Mouse (Mus musculus) heart, adult 2 months (tissue): ENCODE results near the gene Trp63. TPM values are rescaled to one million over a fixed set of nuclear protein-coding genes. Genes with fewer than 3 reads are reported as not detected.
A peak's percentile ranks its signal among the peaks of the same experiment; 100 is the strongest.
"Not testable (repeated sequence)": the region's sequence is repeated elsewhere in the genome, so short reads cannot be mapped to it uniquely, and the experiment has no call there.

Experiments used
- DNase-seq, 2 experiments: peaks; one replicate each; pipeline ENCODE4 v3.0.0; 2021
- H3K27ac ChIP-seq: fragments of 200-600 bp; 2 replicates; pipeline ENCODE4 v1.8.1; 2022
- H3K27me3 ChIP-seq: fragments of 200-500 bp; 2 replicates; pipeline ENCODE4 v1.6.1; 2012; ENCODE audit warnings: mild to moderate bottlenecking, low read length, inconsistent platforms, mixed read lengths; ENCODE audit not compliant: control insufficient read depth, insufficient read depth
- H3K36me3 ChIP-seq: fragments of 200-500 bp; 2 replicates; pipeline ENCODE4 v1.6.1; 2012; ENCODE audit warnings: low read length, inconsistent platforms; ENCODE audit not compliant: control insufficient read depth, insufficient read depth
- H3K4me1 ChIP-seq: fragments of 200-500 bp; 2 replicates; pipeline ENCODE4 v1.6.1; 2011; ENCODE audit warnings: low read length; ENCODE audit not compliant: control insufficient read depth, insufficient read depth
- H3K4me3 ChIP-seq: fragments of 200-600 bp; 2 replicates; pipeline ENCODE4 v1.8.1; 2022
- H3K79me2 ChIP-seq: fragments of 200-500 bp; replicated peaks from 2 replicates; pipeline ENCODE4 v1.6.1; 2012; ENCODE audit warnings: mild to moderate bottlenecking, inconsistent platforms, low read length, moderate library complexity, mixed read lengths; ENCODE audit not compliant: control insufficient read depth, insufficient read depth
- H3K9ac ChIP-seq: fragments of 200-500 bp; 2 replicates; pipeline ENCODE4 v1.6.1; 2012; ENCODE audit warnings: low read depth, mild to moderate bottlenecking, control low read depth, inconsistent platforms, low read length, mixed read lengths
- CTCF ChIP-seq: fragments of 200-600 bp; IDR thresholded peaks from 2 replicates; pipeline ENCODE4 v1.8.1; 2022; ENCODE audit warnings: antibody characterized with exemption, mild to moderate bottlenecking, moderate library complexity
- EP300 ChIP-seq: fragments of 200-500 bp; IDR thresholded peaks from 2 replicates; pipeline ENCODE4 v1.6.1; 2011; ENCODE audit warnings: low read depth, low read length, control low read depth; ENCODE audit not compliant: insufficient read depth
- POLR2A ChIP-seq: fragments of 200-500 bp; IDR thresholded peaks from 2 replicates; pipeline ENCODE4 v1.6.1; 2011; ENCODE audit warnings: mild to moderate bottlenecking, low read depth, low read length, control low read depth; ENCODE audit not compliant: insufficient read depth
- WGBS: fragments of 180-500 bp; shearing (Covaris S2); methylation state at CpG from one replicate; pipeline ENCODE4 v1.1.7; 2018; 5-methylcytosine and 5-hydroxymethylcytosine counted together
- intact Hi-C: fragments of 180-260 bp; cut with DNase I; formaldehyde crosslinking; loops from one replicate; pipeline ENCODE4 v1.15.1; 2025
- long read RNA-seq: library from polyadenylated mRNA; stranded (forward); transcript quantifications from one replicate; pipeline ENCODE4 v2.0.0, GENCODE M21; 2021
- polyA plus RNA-seq: library from polyadenylated mRNA; depleted of rRNA; stranded (reverse); fragments of >200 nt; gene quantifications from 2 replicates; pipeline ENCODE4 v1.2.3, GENCODE M21; 2012; rRNA removed
- total RNA-seq, 2 experiments: library from RNA; stranded (reverse); gene quantifications; 2 replicates each; pipeline ENCODE4 v1.2.3; 2021

Gene Trp63
- under 1 TPM; 0.41 to 0.63 TPM for total RNA-seq
- 0.97 and 1.1 TPM in 2 replicates for polyA plus RNA-seq
- long read RNA-seq, partial matches to known transcripts = 0 of 1 reads
- long read RNA-seq, other reads (novel, unspliced or antisense) = 1 of 1 reads

DNA sequence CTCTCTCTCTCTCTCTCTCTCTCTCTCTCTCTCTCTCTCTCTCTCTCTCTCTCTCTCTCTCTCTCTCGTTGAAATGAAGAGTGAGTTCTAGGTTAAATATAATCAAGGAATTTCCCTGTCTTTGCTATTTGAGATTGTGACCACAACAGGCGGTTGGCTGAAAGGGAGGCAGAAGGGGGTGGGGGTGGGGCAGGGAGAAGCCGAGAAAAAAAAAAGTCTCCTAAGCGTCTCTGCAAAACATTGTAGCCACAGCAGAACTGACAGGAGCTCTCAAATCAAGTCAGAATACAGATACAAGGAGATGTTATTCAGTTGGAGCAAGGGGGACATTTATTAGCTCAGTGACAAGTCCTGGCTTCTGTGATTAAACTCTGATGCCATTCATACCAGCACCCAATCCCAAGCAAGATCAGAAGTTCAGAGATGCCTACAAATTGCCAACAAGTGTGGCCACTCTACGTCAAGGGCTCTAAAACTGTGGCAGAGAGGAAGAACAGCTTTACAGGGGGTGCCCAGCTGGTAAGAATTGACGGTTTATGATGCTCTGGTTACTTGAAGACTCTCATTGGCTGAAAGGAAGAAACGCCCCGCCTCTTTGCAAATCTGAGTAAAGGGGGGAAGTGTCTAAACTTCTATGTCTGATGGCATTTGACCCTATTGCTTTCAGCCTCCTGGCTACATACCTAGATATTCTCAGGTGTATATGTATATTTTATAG lies at the start of gene Trp63:
Trp63 (plus strand) TSS at position 233 of the 718 bp plus-strand sequence.
- DNase-seq = peak in 1 of 2 experiments; percentile 2
- Histone ChIP-seq H3K36me3 (no peaks in the 10 kb centered on the region; the same call in 1 of the 2 replicates), H3K79me2 (no peaks in the 10 kb centered on the region), H3K9ac (no peak within 1 kb of the TSS), H3K4me1 (no peaks in the 10 kb centered on the region), H3K4me3 (peak within 1 kb of the TSS; percentile 25), H3K27me3 (no peaks in the 10 kb centered on the region), H3K27ac (no peak within 1 kb of the TSS)
- no peak for TF ChIP-seq CTCF
- TF ChIP-seq POLR2A = no peak
- TF ChIP-seq EP300 = no peak
- intact Hi-C loops = loop anchor here (10.0 kb wide), 1 partner anchor 261 kb away; no protein-coding TSS in a partner anchor
- WGBS = 30% methylated on average over 8 of the region's 8 CpGs

DNA sequence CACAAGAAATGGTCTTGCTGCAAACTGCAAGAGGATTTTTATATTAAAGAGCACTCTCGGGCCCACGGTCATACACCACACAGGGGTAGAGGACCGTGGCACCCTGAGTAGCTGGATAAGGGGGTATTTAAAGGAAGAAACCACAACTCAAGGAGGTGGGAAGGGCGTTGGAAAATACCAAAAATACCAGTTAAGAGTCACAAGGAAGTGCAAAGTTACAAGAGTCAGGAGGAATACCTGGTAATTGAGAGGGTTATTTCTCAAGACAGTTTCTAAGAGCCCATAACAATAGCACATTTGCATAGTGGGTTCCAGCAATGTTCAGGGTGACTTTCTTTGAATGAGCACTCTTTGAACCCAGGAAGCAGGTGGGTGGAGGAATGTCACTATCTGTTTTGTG lies 38.8 kb upstream of the Trp63 start:
- H3K36me3 ChIP-seq, H3K9ac ChIP-seq, H3K27ac ChIP-seq, H3K4me1 ChIP-seq, DNase-seq, H3K4me3 ChIP-seq, intact Hi-C loops, H3K27me3 ChIP-seq, H3K79me2 ChIP-seq: not testable (repeated sequence)
- WGBS = 78% methylated on average over 4 of the region's 4 CpGs

DNA sequence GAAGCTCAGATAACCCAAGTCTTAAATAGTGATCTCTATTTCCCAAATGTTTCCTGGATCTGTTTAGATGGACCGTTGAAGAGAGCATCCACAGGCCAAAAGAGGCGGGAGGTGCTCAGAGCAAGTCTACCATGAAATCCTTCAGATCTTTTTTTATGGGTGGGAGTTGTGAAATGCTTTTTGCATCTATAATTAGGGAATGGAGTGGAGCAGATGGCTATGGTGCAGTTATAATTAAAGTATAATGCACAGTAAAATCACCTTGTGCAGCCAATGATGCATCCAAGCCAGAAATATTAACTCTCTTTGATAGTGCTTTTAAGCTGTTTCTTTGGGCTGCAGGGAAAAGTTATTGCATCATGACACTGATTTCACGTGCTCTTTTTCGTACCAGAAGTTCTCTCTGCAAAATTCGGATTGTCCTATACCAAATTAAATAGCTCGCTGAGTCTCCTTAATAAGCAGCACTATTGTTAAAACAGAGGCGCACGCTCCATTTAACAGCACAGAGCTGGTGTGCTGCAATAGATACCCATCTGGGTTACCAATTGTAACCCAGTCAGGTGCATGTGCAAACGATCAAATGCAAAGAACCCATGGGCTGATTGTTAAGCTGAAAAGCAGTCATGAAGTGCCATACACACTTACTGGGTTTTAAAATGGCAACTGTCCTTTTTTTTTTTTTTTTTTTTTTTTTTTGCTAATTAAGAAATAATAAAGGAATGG lies 22.9 kb upstream of the Trp63 start:
- no peaks in the 10 kb centered on the region for H3K27me3 ChIP-seq
- intact Hi-C loops = no loop called here
- 89% methylated on average over 9 of the region's 9 CpGs for WGBS

DNA sequence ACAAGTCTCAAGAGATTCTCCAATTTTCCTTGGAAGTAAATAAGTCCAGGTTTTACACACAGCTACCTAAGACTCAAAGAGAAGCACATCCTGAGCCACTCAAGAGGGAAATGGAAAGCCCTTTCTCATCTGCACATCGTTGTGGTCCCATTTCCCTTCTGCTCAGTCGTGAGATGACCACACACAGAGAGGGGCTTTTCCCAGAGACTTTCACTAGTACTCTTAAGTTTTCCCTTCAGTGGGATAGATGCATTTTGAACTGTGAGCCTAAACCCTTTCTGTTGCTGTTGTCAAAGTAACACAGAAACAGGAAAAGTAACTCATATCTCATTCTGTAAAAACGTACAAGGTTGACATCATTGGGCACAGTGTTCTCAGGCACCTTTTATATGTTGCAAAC lies 20.4 kb upstream of the Trp63 start:
- TF ChIP-seq CTCF (no peak), POLR2A (no peak)
- 54% methylated on average over 3 of the region's 3 CpGs for WGBS
- H3K79me2 ChIP-seq = no peaks in the 10 kb centered on the region

More for the DNA sequence above, 22.9 kb upstream of the Trp63 start:
- no peaks in the 10 kb centered on the region for H3K79me2 ChIP-seq
- TF ChIP-seq EP300 = no peak
- no peak for TF ChIP-seq CTCF
- no peak for TF ChIP-seq POLR2A
- no peak overlapping the region for H3K4me3 ChIP-seq
- no peaks in the 10 kb centered on the region for H3K36me3 ChIP-seq
- no peak overlapping the region for H3K9ac ChIP-seq
- H3K27ac ChIP-seq = no peak overlapping the region
- DNase-seq = no peak
- H3K4me1 ChIP-seq = no peaks in the 10 kb centered on the region

DNA sequence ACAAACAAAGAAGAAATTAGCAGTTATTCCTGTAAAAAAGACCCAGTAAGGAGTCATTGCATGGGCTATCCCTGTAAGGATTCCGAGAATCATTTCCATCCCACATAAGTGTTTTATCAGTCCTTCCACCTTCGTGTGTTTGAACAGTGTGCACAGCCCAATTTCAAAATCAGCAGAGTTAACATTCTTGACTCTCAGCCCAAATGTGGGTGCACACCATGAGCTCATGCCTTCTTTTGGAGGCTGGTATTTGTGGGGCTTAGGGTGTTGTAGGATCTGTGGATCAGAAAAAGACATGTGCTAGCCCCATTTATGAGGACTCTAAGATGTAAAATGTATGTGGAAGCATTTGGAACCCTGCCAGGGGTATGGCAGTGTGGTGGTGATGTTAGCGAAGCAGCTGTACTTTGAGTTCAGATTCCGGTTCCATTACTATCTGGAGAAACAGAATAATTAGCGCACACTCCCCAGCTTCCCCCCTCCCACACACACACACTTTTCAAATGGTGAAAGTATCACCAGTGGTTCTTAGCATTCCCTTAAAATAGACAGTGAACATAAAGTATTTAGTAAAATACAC lies 9.6 kb upstream of the Trp63 start:
- 36% methylated on average over 5 of the region's 5 CpGs for WGBS
- peak in 1 of 2 experiments; percentile 8 for DNase-seq

More for the DNA sequence above, 20.4 kb upstream of the Trp63 start:
- H3K9ac ChIP-seq = no peak overlapping the region
- H3K27ac ChIP-seq = no peak overlapping the region
- H3K27me3 ChIP-seq = no peaks in the 10 kb centered on the region
- no peak overlapping the region for H3K4me3 ChIP-seq
- no peaks in the 10 kb centered on the region for H3K4me1 ChIP-seq
- no peaks in the 10 kb centered on the region for H3K36me3 ChIP-seq
- DNase-seq = no peak
- intact Hi-C loops = no loop called here

DNA sequence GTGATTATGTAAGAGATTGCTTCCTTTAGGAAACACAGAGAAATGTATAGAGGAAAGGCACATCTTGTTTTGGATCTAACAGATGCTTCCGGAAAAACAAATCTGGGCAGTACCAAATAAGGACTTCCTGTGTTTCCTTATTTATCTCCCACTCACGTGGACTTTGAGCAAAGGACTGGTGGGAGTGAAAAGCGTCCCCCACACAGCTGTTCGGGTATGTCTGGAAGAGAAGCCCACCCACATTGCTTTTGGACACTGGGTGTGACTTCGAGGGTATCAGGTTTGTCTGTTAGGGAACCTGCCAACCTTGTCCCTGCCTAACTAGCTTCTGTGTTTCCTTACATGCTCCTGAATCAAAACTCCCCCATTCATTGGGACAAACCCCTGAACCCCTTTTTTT lies 3.2 kb upstream of the Trp63 start:
- intact Hi-C loops = loop anchor here (10.0 kb wide), 1 partner anchor 264 kb away; no protein-coding TSS in a partner anchor
- no peak for TF ChIP-seq CTCF
- no peak for TF ChIP-seq EP300
- no peak for TF ChIP-seq POLR2A
- Histone ChIP-seq H3K79me2 (no peaks in the 10 kb centered on the region), H3K27me3 (no peaks in the 10 kb centered on the region), H3K27ac (no peak overlapping the region), H3K4me3 (no peak overlapping the region), H3K36me3 (no peaks in the 10 kb centered on the region; the same call in 1 of the 2 replicates), H3K9ac (no peak overlapping the region), H3K4me1 (no peaks in the 10 kb centered on the region)
- WGBS = 42% methylated on average over 5 of the region's 5 CpGs
- DNase-seq = no peak

More for the DNA sequence above, 9.6 kb upstream of the Trp63 start:
- Histone ChIP-seq H3K4me3 (no peak overlapping the region), H3K27ac (no peak overlapping the region), H3K4me1 (no peaks in the 10 kb centered on the region), H3K36me3 (no peaks in the 10 kb centered on the region), H3K79me2 (no peaks in the 10 kb centered on the region), H3K9ac (no peak overlapping the region), H3K27me3 (no peaks in the 10 kb centered on the region)
- intact Hi-C loops = no loop called here
- TF ChIP-seq POLR2A (no peak), EP300 (no peak)
